8 mouse cellular contexts compared by ENCODE assay signal in the genomic region with DNA sequence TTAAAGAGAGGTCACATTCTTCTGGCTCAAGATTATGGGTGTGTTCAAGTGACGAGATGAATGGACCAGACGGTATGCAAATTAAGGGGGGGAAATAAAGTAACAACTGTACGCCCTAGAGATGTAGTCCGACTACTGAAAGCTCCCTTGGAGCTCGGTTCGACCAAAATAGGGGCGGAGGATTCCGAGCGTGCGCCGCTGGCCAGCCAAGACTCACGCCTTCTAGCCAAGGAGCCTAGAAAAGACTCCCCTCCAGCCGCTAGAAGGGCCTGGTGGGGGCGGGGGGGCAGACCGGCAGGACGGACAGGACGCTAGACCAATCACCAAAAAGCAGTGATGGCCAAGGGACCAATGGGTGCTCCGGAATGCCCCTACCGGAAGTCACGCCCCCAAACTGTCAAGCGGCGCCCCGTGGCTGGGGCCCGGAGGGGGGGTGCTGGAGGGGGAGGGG. TPM values are rescaled to one million over a fixed set of nuclear protein-coding genes. Genes with fewer than 3 reads are reported as not detected.
A peak's percentile ranks its signal among the peaks of the same experiment; 100 is the strongest.
DNase-seq lines count a peak whose midpoint lies in the region; ATAC-seq lines count a peak whose summit lies in the region.

A gene (plus strand): TSS at position 440 of the 451 bp plus-strand sequence.

- H3K4me3 ChIP-seq in heart, embryonic 14.5 days (ENCODE audit: control insufficient read depth in 1 of 2, insufficient read depth in 1 of 2, low read depth in 1 of 2, low read length in 2 of 2), result peak within 1 kb of the TSS; percentile 79 to 82
- peak within 1 kb of the TSS; percentile 95 for H3K4me3 ChIP-seq in liver, embryonic 12.5 days
- H3K4me3 ChIP-seq in stomach, embryonic 14.5 days (ENCODE audit: low read depth, low read length), result peak within 1 kb of the TSS; percentile 97

- no peaks in the 10 kb centered on the region for H3K27me3 ChIP-seq in heart, embryonic 14.5 days (ENCODE audit: control insufficient read depth, insufficient read depth, low read length)
- no peaks in the 10 kb centered on the region for H3K27me3 ChIP-seq in liver, embryonic 12.5 days (replicated peaks)
- no peaks in the 10 kb centered on the region for H3K27me3 ChIP-seq in stomach, embryonic 14.5 days (ENCODE audit: control insufficient read depth, insufficient read depth, low read length)

- peak; percentile 84 to 87 for DNase-seq in CD8-positive naive resting alpha-beta T cell, adult 2 months (ENCODE audit: low read depth in 2 of 2, low spot score in 2 of 2)
- peak; percentile 89 for DNase-seq in c-Kit-negative CD71-positive TER-119-positive erythroid progenitor cells, embryonic 14.5 days (ENCODE audit: low read depth, low spot score)
- DNase-seq in fibroblast of lung, adult 2 months (ENCODE audit: low read depth), result peak; percentile 84
- peak; percentile 96 for DNase-seq in kidney, postnatal 14 days
- peak; percentile 94 for DNase-seq in naive thymus-derived CD4-positive, alpha-beta T cell, adult 2 months (ENCODE audit: low read depth)

- H3K36me3 ChIP-seq in heart, embryonic 14.5 days (ENCODE audit: control insufficient read depth, insufficient read depth, low read length), result peaks cover 39% of the 10 kb centered on the region
- H3K36me3 ChIP-seq in liver, embryonic 12.5 days, result peaks cover 36% of the 10 kb centered on the region
- peaks cover 20% of the 10 kb centered on the region for H3K36me3 ChIP-seq in stomach, embryonic 14.5 days (ENCODE audit: control insufficient read depth, insufficient read depth, low read length)

- H3K9me3 ChIP-seq in heart, embryonic 14.5 days (ENCODE audit: control insufficient read depth, low read length), result no peaks in the 10 kb centered on the region
- no peaks in the 10 kb centered on the region for H3K9me3 ChIP-seq in liver, embryonic 12.5 days (replicated peaks)
- H3K9me3 ChIP-seq in stomach, embryonic 14.5 days (ENCODE audit: control insufficient read depth, low read depth, low read length), result no peaks in the 10 kb centered on the region

- WGBS in heart, embryonic 14.5 days, result under 1% methylated on average over 24 of the region's 24 CpGs
- WGBS in liver, embryonic 12.5 days (ENCODE audit: insufficient replicate concordance), result under 1% methylated on average over 24 of the region's 24 CpGs
- WGBS in stomach, embryonic 14.5 days, result under 1% methylated on average over 24 of the region's 24 CpGs

- peak; percentile 97 for ATAC-seq in heart, embryonic 14.5 days (ENCODE audit: insufficient number of reproducible peaks, insufficient read depth, low FRiP score, low read depth)
- ATAC-seq in liver, embryonic 12.5 days, result peak; percentile 95
- ATAC-seq in stomach, embryonic 14.5 days (ENCODE audit: insufficient number of reproducible peaks, insufficient read depth, low FRiP score, low read depth), result peak; percentile 96

- H3K9ac ChIP-seq in heart, embryonic 14.5 days (ENCODE audit: low read length), result peak within 1 kb of the TSS; percentile 94
- peak within 1 kb of the TSS; percentile 93 for H3K9ac ChIP-seq in liver, embryonic 12.5 days
- peak within 1 kb of the TSS; percentile 92 for H3K9ac ChIP-seq in stomach, embryonic 14.5 days (replicated peaks; ENCODE audit: low read depth, low read length)

- peak within 1 kb of the TSS; percentile 95 to 96 for H3K27ac ChIP-seq in heart, embryonic 14.5 days (replicated peaks in 1 of 2; ENCODE audit: control insufficient read depth in 1 of 2, insufficient read depth in 1 of 2, low read depth in 2 of 2, low read length in 2 of 2)
- H3K27ac ChIP-seq in liver, embryonic 12.5 days, result peak within 1 kb of the TSS; percentile 95
- peak within 1 kb of the TSS; percentile 98 for H3K27ac ChIP-seq in stomach, embryonic 14.5 days (ENCODE audit: low read length)

- peak within 1 kb of the TSS; percentile 77 for H3K4me2 ChIP-seq in heart, embryonic 14.5 days (ENCODE audit: low read length)
- H3K4me2 ChIP-seq in liver, embryonic 12.5 days, result peak within 1 kb of the TSS; percentile 79
- H3K4me2 ChIP-seq in stomach, embryonic 14.5 days (replicated peaks; ENCODE audit: low read depth, low read length), result peak within 1 kb of the TSS; percentile 62

- H3K4me1 ChIP-seq in heart, embryonic 14.5 days (ENCODE audit: control insufficient read depth in 2 of 2, insufficient read depth in 2 of 2, low read length in 2 of 2), result peaks cover 0 to 15% of the 10 kb centered on the region in 2 experiments; a peak in 3 of 4 replicates
- peaks cover 23% of the 10 kb centered on the region for H3K4me1 ChIP-seq in liver, embryonic 12.5 days
- peaks cover 14% of the 10 kb centered on the region for H3K4me1 ChIP-seq in stomach, embryonic 14.5 days (ENCODE audit: control insufficient read depth, insufficient read depth, low read length)

RNA-seq across cellular contexts. Expression of the gene that starts here (rescaled TPM):
- 38.8 and 40.1 TPM in 2 replicates for polyA plus RNA-seq in heart, embryonic 14.5 days (2014; fragmentation: Nextera tagmentation; extraction: Ambion mirVana)
- 16.4 and 18.6 TPM in 2 replicates for polyA plus RNA-seq in liver, embryonic 12.5 days (2016; fragmentation: Nextera tagmentation; extraction: Ambion mirVana)
- polyA plus RNA-seq in stomach, embryonic 14.5 days (2014; fragmentation: Nextera tagmentation; extraction: Ambion mirVana), result 31.6 and 36.6 TPM in 2 replicates

Comparison
In these comparisons a context has a peak if more than half of its experiments do, and no peak if none do; other contexts are left out.
1. Peak in every context shown above with its lines: DNase-seq, ATAC-seq, H3K4me3 ChIP-seq and H3K27ac ChIP-seq.